Mouse (Mus musculus) skeletal muscle tissue, adult 2 months (tissue): ENCODE results near the gene Kif18b.

Experiments used
- DNase-seq: peaks from one replicate; pipeline ENCODE4 v3.0.0-alpha.2; 2012; ENCODE audit warnings: low read depth, low spot score

Gene Kif18b

DNA sequence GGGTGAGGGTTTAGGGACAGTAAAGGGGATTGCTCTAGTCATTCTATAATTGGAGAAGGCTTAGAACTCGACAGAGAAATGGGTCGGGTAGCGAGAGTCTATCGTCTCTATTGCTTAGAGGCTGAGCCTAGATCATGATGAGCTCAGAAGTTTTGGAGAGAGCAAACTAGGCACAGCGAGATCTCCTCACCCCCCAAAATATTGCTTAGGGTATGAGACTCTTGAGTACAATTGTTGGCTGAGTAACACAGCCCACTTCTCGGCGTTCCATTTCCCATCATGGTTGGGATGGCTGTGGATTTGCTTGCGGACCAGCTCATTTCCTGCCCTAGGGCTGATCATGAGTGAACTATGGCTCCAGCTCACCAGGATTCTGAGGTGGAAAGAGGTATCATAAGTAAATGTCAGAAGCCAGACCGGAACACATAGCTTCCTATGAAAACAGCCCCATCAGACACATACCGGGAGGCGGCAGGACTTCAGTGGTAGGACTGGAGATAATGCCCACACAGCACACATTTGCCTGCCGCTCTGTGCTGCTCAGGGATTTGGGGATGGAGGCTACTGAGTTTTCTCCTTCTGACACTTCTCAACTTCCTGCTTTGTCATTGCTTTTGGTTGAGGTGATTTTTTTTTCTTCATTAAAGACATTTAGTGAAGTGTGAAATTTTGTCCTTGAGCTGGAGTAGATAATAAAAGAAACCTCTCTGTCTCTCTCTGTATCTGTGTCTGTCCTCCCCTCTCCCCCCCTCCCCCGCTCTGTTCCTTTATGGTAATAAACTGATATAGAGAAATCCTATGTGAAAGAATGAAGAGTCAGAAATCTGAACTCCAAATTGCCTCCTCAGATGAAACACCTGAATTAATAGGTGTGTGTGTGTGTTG lies 43.4 kb downstream of the Kif18b start:
- no peak for DNase-seq

DNA sequence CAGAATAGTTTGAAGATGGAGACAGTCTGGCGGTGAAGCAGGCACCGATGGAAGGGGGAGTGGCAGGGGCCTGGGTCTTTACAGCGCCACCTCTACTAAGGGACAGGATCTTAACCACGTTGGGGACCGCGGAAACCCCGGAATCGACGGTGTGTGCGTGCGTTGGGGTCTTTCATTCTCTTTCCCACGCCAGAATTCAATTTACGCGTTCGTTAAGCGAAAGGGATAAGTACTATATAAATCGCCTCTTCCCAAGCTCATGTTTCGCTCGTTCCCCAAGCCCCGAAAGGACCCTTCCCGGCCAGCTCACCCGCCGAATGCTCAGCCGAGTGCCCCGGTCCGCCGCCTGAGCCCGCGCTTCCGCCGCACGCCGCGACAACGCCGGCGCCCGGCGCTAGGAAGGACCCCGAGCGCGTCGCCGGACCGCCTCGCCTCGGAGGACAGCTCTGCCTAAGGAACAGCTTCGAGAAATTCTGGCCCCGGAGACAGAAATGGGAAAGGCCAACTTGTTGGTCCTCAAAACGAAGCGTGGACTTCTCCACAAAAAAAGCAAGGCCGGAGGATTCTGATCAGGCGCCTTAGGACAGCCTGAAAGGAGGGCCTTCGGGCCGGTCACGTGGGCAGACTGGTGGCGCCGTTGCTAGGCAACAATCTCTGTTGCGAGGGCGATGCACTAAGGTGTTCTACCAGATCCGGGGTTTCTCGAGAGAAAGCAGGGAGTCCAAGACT lies 44.2 kb downstream of the Kif18b start, which contains the start of the genes Eftud2 and Ccdc103:
Gene Eftud2, minus strand, starts transcription at position 401 of the 729 bp plus-strand sequence.
Gene Ccdc103, plus strand, starts transcription at position 620 of the 729 bp plus-strand sequence.
- peak; percentile 88 for DNase-seq

DNA sequence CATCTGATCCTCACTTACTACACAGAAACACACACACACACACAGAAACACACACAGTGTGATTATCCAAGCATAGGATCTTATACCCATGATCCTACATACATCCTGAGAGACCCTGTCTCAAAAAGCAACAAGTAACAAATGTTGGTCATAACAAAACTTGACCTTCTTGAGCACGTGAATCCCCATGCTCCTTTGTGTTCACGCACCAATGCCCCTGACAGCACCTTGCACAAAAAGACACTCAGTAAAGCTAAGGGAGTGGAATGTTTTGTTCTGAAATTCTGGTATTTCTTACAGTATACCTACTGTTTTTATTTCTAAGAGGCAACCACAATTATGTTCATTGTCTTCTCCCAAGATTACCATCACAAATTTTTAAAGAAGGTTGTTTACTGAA lies 45.4 kb downstream of the Kif18b start:
- DNase-seq, result no peak

DNA sequence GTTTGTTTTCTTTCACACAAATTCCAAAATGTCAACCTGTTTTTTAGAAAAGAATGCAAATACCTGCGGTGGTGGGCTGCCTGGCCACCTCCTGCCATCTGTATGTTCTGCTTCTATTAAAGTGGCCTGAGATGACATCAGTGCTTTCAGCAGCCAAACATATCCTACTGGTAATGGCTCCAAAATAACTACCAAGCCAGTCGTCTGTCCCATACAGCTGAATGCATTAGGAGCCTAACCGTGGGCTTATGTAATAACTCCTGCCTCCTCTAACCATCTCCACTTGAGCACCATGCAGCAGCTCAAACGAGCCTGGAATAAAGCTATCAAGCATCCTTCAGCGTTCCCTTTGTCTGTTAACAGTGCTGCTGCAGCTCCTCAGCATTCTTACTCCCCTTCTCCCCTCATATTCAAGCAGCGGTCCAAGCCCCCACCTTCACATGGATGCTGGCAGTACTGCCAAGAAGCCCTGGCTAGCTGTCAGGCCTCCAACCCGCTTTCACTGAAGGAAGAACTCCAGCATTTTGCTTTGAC lies 50.1 kb downstream of the Kif18b start:
- no peak for DNase-seq

DNA sequence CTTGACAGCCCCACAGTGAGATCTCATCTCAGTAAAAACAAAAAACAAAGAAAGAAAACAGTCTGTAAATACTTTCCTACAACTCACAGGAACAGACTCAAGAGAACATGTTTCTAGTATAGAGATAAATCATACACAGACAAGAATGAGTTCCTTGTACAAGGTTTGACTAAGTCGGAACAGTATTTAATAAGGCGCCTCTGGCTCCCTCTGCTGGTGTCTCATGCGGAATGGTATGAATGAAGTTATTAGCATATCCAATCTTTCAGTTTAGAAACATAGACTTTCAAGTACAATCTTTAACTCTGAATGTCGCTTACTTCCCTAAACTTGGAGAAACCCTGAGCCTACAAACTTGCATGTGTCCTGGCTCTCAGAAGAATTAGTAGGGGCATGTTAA lies 60.7 kb downstream of the Kif18b start:
- peak; percentile 47 for DNase-seq

DNA sequence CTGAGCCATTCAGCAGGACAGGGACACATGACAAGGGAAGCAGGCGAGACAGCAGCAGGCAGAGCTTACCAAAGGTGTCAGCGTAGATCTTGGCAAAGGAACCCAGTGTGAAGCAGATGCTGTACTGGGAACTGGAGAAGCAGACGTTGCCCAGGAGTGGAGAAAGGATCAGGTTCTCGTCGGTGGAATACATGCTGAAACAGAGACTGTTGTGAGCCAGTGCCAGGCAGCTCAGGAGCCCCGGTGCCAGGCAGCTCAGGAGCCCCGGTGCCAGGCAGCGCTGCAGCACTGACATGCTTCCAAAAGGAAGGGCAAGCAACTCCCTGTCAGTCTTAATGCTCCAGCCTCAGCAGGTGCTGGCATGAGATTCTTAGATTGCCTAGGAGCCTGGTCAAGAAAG lies 65.0 kb downstream of the Kif18b start:
- peak; percentile 87 for DNase-seq

DNA sequence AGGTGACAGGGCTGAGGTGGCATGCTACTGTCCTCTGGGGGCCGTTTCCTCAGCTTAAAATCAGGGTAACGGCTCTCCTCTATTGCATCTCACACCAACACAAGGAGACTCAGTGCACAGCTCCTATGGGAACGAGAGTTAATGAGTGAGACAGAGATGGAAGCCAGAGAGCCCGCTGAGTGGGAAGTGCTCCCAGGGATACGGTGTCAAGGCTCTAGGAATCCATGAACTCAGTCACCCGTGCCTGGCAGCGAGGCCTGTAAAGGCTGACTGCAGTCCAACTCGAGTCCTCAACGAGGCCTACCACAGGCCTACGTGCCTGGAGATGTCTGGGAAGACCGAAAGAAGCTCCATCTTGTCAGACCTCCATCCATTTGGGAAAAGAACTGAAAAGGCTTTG lies 66.0 kb downstream of the Kif18b start:
- peak; percentile 17 for DNase-seq

DNA sequence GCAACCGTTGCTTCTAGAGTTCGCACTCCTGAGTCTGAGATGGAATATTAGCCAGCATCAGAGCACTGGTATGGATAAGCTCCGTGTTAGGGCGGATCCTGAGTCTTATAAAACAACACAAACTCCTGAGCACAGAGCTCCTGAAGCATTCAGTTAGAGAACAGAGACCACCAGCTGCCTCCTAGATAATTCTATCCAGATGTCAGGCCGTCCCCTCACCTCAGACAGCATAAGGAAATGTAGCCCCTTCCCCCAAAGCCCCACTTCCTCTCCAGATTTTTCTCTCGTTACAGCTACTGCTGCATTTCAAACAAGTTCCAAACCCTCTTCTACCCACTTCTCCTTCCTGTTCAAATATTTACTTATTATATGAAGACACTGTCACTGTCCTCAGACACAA lies 69.0 kb downstream of the Kif18b start:
- no peak for DNase-seq
